Mouse (Mus musculus) liver, embryonic 18 days (tissue): ENCODE results near the gene Sprr3. TPM values are rescaled to one million over a fixed set of nuclear protein-coding genes. Genes with fewer than 3 reads are reported as not detected.

Source experiments
- polyA plus RNA-seq: library from polyadenylated mRNA; depleted of rRNA; stranded (reverse); fragments of >200 nt; gene quantifications from 2 replicates; pipeline ENCODE4 v1.2.3, GENCODE M21; 2012; rRNA removed

Gene Sprr3
- polyA plus RNA-seq = not detected in 2 replicates

GRCm38 (mm10) chr3:92458620-92459019 is at the start of gene Sprr3:
Gene Sprr3 (minus strand): TSS chr3:92458720.

GRCm38 (mm10) chr3:92500393-92500792 is 41.9 kb upstream of the Sprr3 start, which contains the start of gene Sprr4:
Gene Sprr4 (minus strand): TSS chr3:92500493.

DNA sequence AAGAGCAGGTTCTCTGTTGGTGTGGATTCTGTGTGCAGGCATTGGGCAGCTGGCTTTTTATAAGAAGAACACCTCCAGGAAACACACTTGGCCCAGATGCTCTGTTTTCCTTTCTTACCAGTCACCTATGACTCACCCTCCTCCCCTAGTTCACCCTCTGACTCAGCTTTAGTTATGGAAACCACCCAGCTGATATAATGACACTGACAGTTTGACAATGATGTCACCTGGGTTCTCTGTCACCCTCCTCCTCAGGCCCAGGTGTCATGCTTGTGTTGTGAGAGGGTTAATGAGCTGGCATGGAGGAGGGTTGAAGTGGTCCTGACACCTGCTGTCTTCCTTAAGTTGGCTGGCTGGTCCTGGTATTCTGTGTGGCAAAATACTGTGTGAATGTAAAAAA is 27.3 kb upstream of the Sprr3 start, which contains the start of gene Sprr1a:
Gene Sprr1a, minus strand, starts transcription at position 33 of the 400 bp plus-strand sequence.

DNA sequence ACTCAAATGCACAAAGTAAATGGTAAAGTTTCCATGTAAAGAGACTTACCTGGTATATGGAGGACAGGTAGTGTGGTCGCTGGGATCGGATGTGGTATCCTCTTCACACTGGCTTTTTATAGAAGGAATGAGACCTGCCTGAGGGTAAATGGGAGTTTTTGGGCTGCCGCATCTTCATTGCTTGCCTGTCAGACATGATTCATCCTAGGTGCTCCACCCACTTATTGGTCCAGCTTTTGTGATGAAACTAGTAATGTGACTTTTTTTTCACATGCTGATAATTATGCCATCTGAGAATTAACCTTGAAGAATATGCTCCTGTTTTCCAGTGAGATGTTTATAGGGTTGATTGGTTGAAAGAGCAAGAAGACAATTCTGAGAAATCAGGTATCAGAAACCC is 19.8 kb downstream of the Sprr3 start, which contains the start of gene Sprr1b:
Gene Sprr1b, minus strand, starts transcription at position 101 of the 400 bp plus-strand sequence.

DNA sequence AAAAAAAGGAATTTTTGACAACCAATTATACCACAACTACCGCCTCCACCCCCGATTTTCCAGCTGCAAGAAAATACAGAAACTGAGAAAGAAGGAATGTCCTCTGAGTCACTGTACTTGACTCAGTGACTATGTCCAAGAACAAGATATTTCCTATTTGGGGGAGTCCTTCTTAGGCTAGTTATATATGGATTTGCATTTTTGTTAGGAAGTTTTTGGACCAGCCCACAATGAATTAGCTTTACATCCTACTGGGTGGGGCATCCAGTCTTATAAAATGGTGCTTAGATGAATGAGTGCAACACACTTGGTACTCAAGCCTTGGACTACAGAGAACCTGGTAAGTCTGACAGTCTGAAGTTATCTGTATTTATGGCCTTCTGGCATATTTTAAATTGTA is 26.2 kb downstream of the Sprr3 start, which contains the start of gene Sprr2k:
Gene Sprr2k, plus strand, starts transcription at position 301 of the 400 bp plus-strand sequence.

GRCm38 (mm10) chr3:92429323-92429722 is 29.2 kb downstream of the Sprr3 start, which contains the start of gene Gm9774:
Gene Gm9774 (minus strand): TSS chr3:92429423.

DNA sequence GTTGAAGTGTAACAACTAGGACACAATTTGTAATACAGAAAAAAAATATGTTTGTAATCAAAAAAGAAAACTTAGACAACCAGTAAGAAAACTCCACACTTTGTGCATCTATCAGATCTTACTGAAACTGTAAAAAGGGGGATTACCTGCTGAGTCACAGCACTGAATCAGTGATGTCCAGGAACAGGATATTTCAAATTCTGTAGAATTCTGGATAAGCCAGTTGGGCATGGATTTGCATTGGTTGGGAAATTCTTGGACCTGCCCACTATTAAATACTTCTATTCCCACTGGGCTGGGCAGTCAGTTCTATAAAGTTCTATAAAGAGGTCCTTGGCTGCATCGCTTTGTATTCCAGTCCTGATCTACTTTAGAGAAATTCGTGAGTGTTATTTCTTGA is 40.7 kb downstream of the Sprr3 start, which contains the start of gene Sprr2j-ps:
Gene Sprr2j-ps, plus strand, starts transcription at position 301 of the 400 bp plus-strand sequence.

DNA sequence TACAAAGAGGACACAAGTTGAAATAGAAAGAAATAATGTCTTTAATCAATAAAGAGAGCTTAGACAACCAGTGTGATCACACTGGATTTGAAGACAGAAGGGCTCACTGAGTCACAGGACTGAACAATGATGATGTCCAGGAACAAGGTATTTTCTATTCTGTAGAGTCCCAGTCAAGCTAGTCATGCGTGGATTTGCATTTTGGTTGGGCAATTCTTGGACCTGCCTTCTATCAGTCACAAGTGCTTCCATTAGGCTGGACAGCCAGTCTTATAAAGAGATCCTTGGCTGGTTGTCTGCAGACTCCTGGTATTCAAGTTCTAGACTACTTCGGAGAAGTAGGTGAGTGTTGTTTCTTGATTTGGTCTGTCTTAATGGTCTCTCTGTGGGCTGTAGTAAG is 50.8 kb downstream of the Sprr3 start, which contains the start of gene Sprr2i:
Gene Sprr2i, plus strand, starts transcription at position 301 of the 400 bp plus-strand sequence.

Other genes with a start within 250 kb of the Sprr3 start
- gene Sprr2a1, start 242.9 kb downstream of the Sprr3 start, polyA plus RNA-seq = 0.02 and 0.04 TPM in 2 replicates
- 0.50 and 2.6 TPM in 2 replicates for gene Sprr2a2, start 242.8 kb downstream of the Sprr3 start, polyA plus RNA-seq
- 0.10 TPM in 1 of 2 replicates, not detected in the other for gene Sprr2a3, start 173.3 kb downstream of the Sprr3 start, polyA plus RNA-seq
- 0.05 TPM in 1 of 2 replicates, not detected in the other for gene Sprr2b, start 142.1 kb downstream of the Sprr3 start, polyA plus RNA-seq
- not detected in 2 replicates for gene Sprr2d, start 119.6 kb downstream of the Sprr3 start, polyA plus RNA-seq
- not detected in 2 replicates for gene Sprr2e, start 106.6 kb downstream of the Sprr3 start, polyA plus RNA-seq
- gene Sprr2f, start 93.5 kb downstream of the Sprr3 start, polyA plus RNA-seq = not detected in 2 replicates
- gene Sprr2h, start 73.0 kb downstream of the Sprr3 start, polyA plus RNA-seq = not detected in 2 replicates
- gene Sprr2i, start 50.7 kb downstream of the Sprr3 start, polyA plus RNA-seq = not detected in 2 replicates
- gene Sprr2j-ps, start 40.6 kb downstream of the Sprr3 start, polyA plus RNA-seq = not detected in 2 replicates
- 1.9 and 3.1 TPM in 2 replicates for gene Gm9774, start 29.3 kb downstream of the Sprr3 start, polyA plus RNA-seq
- gene Sprr2k, start 26.1 kb downstream of the Sprr3 start, polyA plus RNA-seq = not detected in 2 replicates
- gene Sprr1b, start 19.9 kb downstream of the Sprr3 start, polyA plus RNA-seq = not detected in 2 replicates
- gene Sprr1a, start 27.2 kb upstream of the Sprr3 start, polyA plus RNA-seq = 0.13 and 0.34 TPM in 2 replicates
- gene Sprr4, start 41.8 kb upstream of the Sprr3 start, polyA plus RNA-seq = not detected in 2 replicates
- not detected in 2 replicates for gene 2310046K23Rik, start 75.8 kb upstream of the Sprr3 start, polyA plus RNA-seq
- 0.06 TPM in 2 replicates for gene Ivl, start 115.0 kb upstream of the Sprr3 start, polyA plus RNA-seq
- gene Smcp, start 130.3 kb upstream of the Sprr3 start, polyA plus RNA-seq = 1.7 and 3.4 TPM in 2 replicates
- gene 2210017I01Rik, start 148.8 kb upstream of the Sprr3 start, polyA plus RNA-seq = not detected in 2 replicates
- 0.17 and 0.32 TPM in 2 replicates for gene Lce6a, start 162.9 kb upstream of the Sprr3 start, polyA plus RNA-seq
- not detected in 2 replicates for gene Lce1a1, start 189.6 kb upstream of the Sprr3 start, polyA plus RNA-seq
- not detected in 2 replicates for gene Lce1b, start 198.2 kb upstream of the Sprr3 start, polyA plus RNA-seq
- not detected in 2 replicates for gene Lce1a2, start 211.6 kb upstream of the Sprr3 start, polyA plus RNA-seq
- gene Lce1c, start 220.5 kb upstream of the Sprr3 start, polyA plus RNA-seq = not detected in 2 replicates
- gene Lce1d, start 228.5 kb upstream of the Sprr3 start, polyA plus RNA-seq = not detected in 2 replicates